Mouse (Mus musculus): ENCODE measurements around the gene Bri3. TPM values are rescaled to one million over a fixed set of nuclear protein-coding genes. Genes with fewer than 3 reads are reported as not detected.

The Bri3 gene
- total and polyA plus RNA-seq, 2 experiments = 24.9 to 74.6 TPM

DNA sequence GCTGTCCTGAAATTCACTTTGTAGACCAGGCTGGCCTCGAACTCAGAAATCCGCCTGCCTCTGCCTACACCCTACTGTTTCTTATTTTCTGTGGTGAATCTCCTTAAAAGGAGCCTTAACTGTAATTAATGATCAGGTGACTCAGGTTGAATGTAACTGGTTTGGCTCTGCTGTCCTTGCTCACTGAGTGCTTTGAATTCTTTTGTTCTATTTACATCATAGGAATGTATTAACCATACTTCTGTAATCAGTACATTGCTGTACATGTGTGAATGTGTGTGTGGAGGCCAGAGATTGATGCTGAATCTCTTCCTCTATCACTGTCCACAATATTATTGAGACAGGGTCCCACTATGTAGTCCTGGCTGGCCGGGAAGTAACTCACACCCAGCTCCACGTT lies 64.7 kb downstream of the Bri3 start:
- H3K27me3 ChIP-seq (ENCODE audit: control insufficient read depth, insufficient read depth, low read length) = no peaks in the 10 kb centered on the region
- H3K4me1 ChIP-seq (ENCODE audit: control insufficient read depth, insufficient read depth, low read length) = no peaks in the 10 kb centered on the region
- no peak for DNase-seq (ENCODE audit: extremely low read depth, low read depth, low spot score)
- no peaks in the 10 kb centered on the region; the same call in 1 of the 2 replicates for H3K36me3 ChIP-seq (ENCODE audit: control insufficient read depth, insufficient read depth, low read length)
- H3K9ac ChIP-seq (ENCODE audit: low read depth, low read length) = no peak overlapping the region
- no peak overlapping the region for H3K27ac ChIP-seq (replicated peaks; ENCODE audit: insufficient read depth, low read depth, low read length)
- peaks cover 7% of the 10 kb centered on the region; the same call in 1 of the 2 replicates for H3K79me2 ChIP-seq (ENCODE audit: control insufficient read depth, insufficient read depth, low read length)
- WGBS = 88% methylated on average over 4 of the region's 4 CpGs
- no peak overlapping the region for H3K4me3 ChIP-seq (ENCODE audit: insufficient read depth, low read depth, low read length)
- TF ChIP-seq CTCF (IDR thresholded peaks at IDR 0.05; ENCODE audit: low read depth, low read length) (no peak), POLR2A (IDR thresholded peaks at IDR 0.05; ENCODE audit: extremely low read depth, insufficient read depth, low read length) (no peak)

GRCm38 (mm10) chr5:144312183-144312582 lies 67.9 kb downstream of the Bri3 start:
- no peak overlapping the region for H3K27ac ChIP-seq (replicated peaks; ENCODE audit: insufficient read depth, low read depth, low read length)
- TF ChIP-seq POLR2A (IDR thresholded peaks at IDR 0.05; ENCODE audit: extremely low read depth, insufficient read depth, low read length) (no peak), CTCF (IDR thresholded peaks at IDR 0.05; ENCODE audit: low read depth, low read length) (no peak)
- H3K4me1 ChIP-seq (ENCODE audit: control insufficient read depth, insufficient read depth, low read length) = no peaks in the 10 kb centered on the region
- no peak overlapping the region for H3K4me3 ChIP-seq (ENCODE audit: insufficient read depth, low read depth, low read length)
- H3K27me3 ChIP-seq (ENCODE audit: control insufficient read depth, insufficient read depth, low read length) = no peaks in the 10 kb centered on the region
- H3K79me2 ChIP-seq (ENCODE audit: control insufficient read depth, insufficient read depth, low read length) = peaks cover 17% of the 10 kb centered on the region
- WGBS = 63% methylated on average over 7 of the region's 7 CpGs
- DNase-seq (ENCODE audit: extremely low read depth, low read depth, low spot score) = no peak
- H3K9ac ChIP-seq (ENCODE audit: low read depth, low read length) = no peak overlapping the region
- H3K36me3 ChIP-seq (ENCODE audit: control insufficient read depth, insufficient read depth, low read length) = peaks cover 4% of the 10 kb centered on the region

- Histone ChIP-seq H3K27me3 (ENCODE audit: control insufficient read depth, insufficient read depth, low read length) (no peaks in the 10 kb centered on the region), H3K4me1 (ENCODE audit: control insufficient read depth, insufficient read depth, low read length) (no peaks in the 10 kb centered on the region), H3K9ac (ENCODE audit: low read depth, low read length) (no peak overlapping the region), H3K27ac (replicated peaks; ENCODE audit: insufficient read depth, low read depth, low read length) (no peak overlapping the region), H3K36me3 (ENCODE audit: control insufficient read depth, insufficient read depth, low read length) (peaks cover 6% of the 10 kb centered on the region), H3K79me2 (ENCODE audit: control insufficient read depth, insufficient read depth, low read length) (peaks cover 22% of the 10 kb centered on the region), H3K4me3 (ENCODE audit: insufficient read depth, low read depth, low read length) (no peak overlapping the region)
- WGBS = 39% methylated on average over 5 of the region's 5 CpGs
- DNase-seq (ENCODE audit: extremely low read depth, low read depth, low spot score) = no peak
- TF ChIP-seq CTCF (IDR thresholded peaks at IDR 0.05; ENCODE audit: low read depth, low read length) (no peak), POLR2A (IDR thresholded peaks at IDR 0.05; ENCODE audit: extremely low read depth, insufficient read depth, low read length) (no peak)
Observed at GRCm38 (mm10) chr5:144313335-144313734, 69.1 kb downstream of the Bri3 start.

- Histone ChIP-seq H3K4me3 (ENCODE audit: insufficient read depth, low read depth, low read length) (no peak overlapping the region), H3K4me1 (ENCODE audit: control insufficient read depth, insufficient read depth, low read length) (no peaks in the 10 kb centered on the region), H3K9ac (ENCODE audit: low read depth, low read length) (no peak overlapping the region), H3K79me2 (ENCODE audit: control insufficient read depth, insufficient read depth, low read length) (peaks cover 24% of the 10 kb centered on the region), H3K27me3 (ENCODE audit: control insufficient read depth, insufficient read depth, low read length) (no peaks in the 10 kb centered on the region), H3K36me3 (ENCODE audit: control insufficient read depth, insufficient read depth, low read length) (peaks cover 6% of the 10 kb centered on the region), H3K27ac (replicated peaks; ENCODE audit: insufficient read depth, low read depth, low read length) (no peak overlapping the region)
- 90% methylated on average over 12 of the region's 12 CpGs for WGBS
- no peak for DNase-seq (ENCODE audit: extremely low read depth, low read depth, low spot score)
- TF ChIP-seq POLR2A (IDR thresholded peaks at IDR 0.05; ENCODE audit: extremely low read depth, insufficient read depth, low read length) (no peak), CTCF (IDR thresholded peaks at IDR 0.05; ENCODE audit: low read depth, low read length) (no peak)
Observed at GRCm38 (mm10) chr5:144314731-144315494, 70.7 kb downstream of the Bri3 start.

DNA sequence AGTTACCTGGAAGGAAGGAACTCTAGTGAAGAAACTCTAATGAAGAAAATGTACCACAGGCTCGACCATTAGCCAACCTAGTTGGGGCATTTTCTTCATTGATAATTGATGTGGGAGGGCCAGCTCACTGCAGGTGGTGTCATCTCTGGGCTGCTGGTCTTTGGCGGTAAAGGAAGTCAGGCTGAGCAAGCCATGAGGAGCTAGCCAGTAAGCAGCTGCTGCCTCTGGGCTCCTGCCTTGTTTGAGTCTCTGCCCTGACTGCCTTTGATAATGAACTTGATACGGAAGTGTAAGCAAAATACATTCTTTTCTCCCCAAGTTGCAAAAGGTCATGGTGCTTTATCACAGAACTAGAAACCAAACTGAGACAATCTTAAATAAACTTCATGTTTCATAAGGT lies 72.2 kb downstream of the Bri3 start:
- TF ChIP-seq POLR2A (IDR thresholded peaks at IDR 0.05; ENCODE audit: extremely low read depth, insufficient read depth, low read length) = no peak
- no peak for TF ChIP-seq CTCF (IDR thresholded peaks at IDR 0.05; ENCODE audit: low read depth, low read length)
- DNase-seq (ENCODE audit: extremely low read depth, low read depth, low spot score) = no peak
- WGBS = 85% methylated on average over 3 of the region's 3 CpGs

DNA sequence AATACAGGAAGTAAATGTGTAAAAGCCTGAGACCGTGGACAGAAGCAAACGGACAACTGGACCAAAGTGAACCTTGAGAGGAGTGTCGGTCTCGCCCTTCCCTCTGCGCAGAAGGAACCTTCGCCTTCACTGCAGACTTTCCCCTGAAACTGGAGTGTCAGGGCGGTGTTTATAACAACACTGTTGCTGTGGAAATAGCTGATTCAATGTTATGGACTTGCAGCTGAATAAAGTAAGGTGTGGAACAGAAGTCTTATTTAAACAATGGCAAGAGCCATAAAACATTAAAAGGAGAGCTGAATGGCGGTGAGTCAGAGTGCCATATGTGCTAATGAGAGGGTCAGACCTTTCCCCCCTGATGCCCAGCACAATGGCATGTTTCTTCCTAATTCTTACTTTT lies 73.2 kb downstream of the Bri3 start:
- TF ChIP-seq POLR2A (IDR thresholded peaks at IDR 0.05; ENCODE audit: extremely low read depth, insufficient read depth, low read length) (no peak), CTCF (IDR thresholded peaks at IDR 0.05; ENCODE audit: low read depth, low read length) (no peak)
- no peak overlapping the region for H3K27ac ChIP-seq (replicated peaks; ENCODE audit: insufficient read depth, low read depth, low read length)
- no peak overlapping the region for H3K9ac ChIP-seq (ENCODE audit: low read depth, low read length)
- peaks cover 24% of the 10 kb centered on the region for H3K79me2 ChIP-seq (ENCODE audit: control insufficient read depth, insufficient read depth, low read length)
- no peaks in the 10 kb centered on the region for H3K4me1 ChIP-seq (ENCODE audit: control insufficient read depth, insufficient read depth, low read length)
- DNase-seq (ENCODE audit: extremely low read depth, low read depth, low spot score) = no peak
- no peaks in the 10 kb centered on the region for H3K27me3 ChIP-seq (ENCODE audit: control insufficient read depth, insufficient read depth, low read length)
- 89% methylated on average over 8 of the region's 8 CpGs for WGBS
- H3K4me3 ChIP-seq (ENCODE audit: insufficient read depth, low read depth, low read length) = no peak overlapping the region
- H3K36me3 ChIP-seq (ENCODE audit: control insufficient read depth, insufficient read depth, low read length) = peaks cover 6% of the 10 kb centered on the region

More for the DNA sequence above, 72.2 kb downstream of the Bri3 start:
- no peak overlapping the region for H3K4me3 ChIP-seq (ENCODE audit: insufficient read depth, low read depth, low read length)
- H3K79me2 ChIP-seq (ENCODE audit: control insufficient read depth, insufficient read depth, low read length) = peaks cover 24% of the 10 kb centered on the region
- H3K4me1 ChIP-seq (ENCODE audit: control insufficient read depth, insufficient read depth, low read length) = no peaks in the 10 kb centered on the region
- H3K27ac ChIP-seq (replicated peaks; ENCODE audit: insufficient read depth, low read depth, low read length) = no peak overlapping the region
- no peak overlapping the region for H3K9ac ChIP-seq (ENCODE audit: low read depth, low read length)
- H3K36me3 ChIP-seq (ENCODE audit: control insufficient read depth, insufficient read depth, low read length) = peaks cover 6% of the 10 kb centered on the region
- H3K27me3 ChIP-seq (ENCODE audit: control insufficient read depth, insufficient read depth, low read length) = no peaks in the 10 kb centered on the region
